Mouse (Mus musculus) heart, postnatal 10 days (tissue): ENCODE data around the gene Tmem266. TPM values are rescaled to one million over a fixed set of nuclear protein-coding genes. Genes with fewer than 3 reads are reported as not detected.
A peak's percentile ranks its signal among the peaks of the same experiment; 100 is the strongest.

Experiments used
- DNase-seq, 2 experiments: peaks; one replicate each; pipeline ENCODE4 v3.0.0; 2021
- intact Hi-C: fragments of 180-260 bp; cut with DNase I; formaldehyde crosslinking; loops from one replicate; pipeline ENCODE4 v1.15.1; 2025
- total RNA-seq, 2 experiments: library from RNA; stranded (reverse); gene quantifications; 2 replicates each; pipeline ENCODE4 v1.2.3; 2021

Gene Tmem266
- total RNA-seq, 2 experiments from 2014 or later: 0.72 to 0.82 TPM

DNA sequence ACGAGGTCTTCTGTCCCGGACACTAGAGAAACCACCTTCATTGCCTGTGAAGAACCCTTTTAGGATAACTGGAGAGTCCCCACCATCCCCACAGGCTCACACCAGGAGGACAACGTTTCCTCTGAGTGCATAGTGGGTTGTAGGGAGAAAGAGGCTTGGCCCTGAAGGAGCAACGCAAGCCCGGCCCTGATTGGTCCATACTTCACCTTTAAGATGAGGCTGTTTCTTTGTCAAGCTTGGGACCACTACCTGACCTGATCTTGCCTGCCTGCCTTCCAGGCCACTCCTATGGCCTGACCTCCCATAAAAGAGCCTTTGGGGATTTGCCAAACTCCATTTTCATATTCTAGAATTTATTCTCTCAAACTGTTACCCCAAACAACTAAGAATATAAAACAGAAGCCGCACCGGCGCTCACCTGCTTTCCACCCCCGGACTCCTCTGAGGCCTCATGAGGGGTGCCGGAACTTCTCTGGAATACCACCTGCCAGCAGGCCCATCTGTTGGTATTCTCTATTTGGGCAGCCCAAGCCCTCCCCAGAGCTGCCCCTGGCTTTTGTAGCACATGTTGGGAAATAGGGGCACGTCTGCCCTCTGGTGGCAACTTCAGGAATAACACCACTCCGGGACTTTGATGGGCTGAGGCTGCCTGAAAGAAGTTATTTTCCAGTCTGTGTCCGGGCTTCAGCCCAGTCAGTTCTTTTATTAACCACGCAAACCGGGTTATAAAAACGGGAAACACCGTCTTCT is 65.4 kb downstream of the Tmem266 start:
- intact Hi-C loops: loop anchor here (5.0 to 10.0 kb wide), 2 partner anchors 245 to 367 kb away; partner anchors contain the start of genes Chrna3 and Ube2q2
- peak; percentile 76 to 86 for DNase-seq

DNA sequence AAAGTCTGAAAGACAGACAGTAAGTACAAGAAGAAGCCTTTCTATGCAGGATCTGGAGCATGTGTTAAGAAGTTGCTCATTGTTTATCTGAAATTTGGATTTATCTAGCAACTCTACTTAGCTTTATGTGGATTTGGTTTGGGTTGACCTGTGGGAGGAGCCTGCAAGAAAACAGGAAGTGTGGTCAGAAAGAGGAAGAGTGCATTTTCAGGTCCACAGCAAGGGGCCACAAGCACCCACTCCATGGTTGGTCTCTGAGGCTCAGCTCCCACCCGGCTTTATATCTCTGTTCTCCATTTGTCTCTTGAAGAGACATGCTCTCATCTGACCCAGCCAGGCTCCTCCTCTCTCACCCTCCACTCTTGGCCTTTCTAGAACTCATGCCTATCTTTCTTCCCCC is 68.9 kb downstream of the Tmem266 start:
- intact Hi-C loops: loop anchor here (10.0 kb wide), 1 partner anchor 371 kb away; the partner anchor contains the start of gene Chrna3
- DNase-seq: no peak

DNA sequence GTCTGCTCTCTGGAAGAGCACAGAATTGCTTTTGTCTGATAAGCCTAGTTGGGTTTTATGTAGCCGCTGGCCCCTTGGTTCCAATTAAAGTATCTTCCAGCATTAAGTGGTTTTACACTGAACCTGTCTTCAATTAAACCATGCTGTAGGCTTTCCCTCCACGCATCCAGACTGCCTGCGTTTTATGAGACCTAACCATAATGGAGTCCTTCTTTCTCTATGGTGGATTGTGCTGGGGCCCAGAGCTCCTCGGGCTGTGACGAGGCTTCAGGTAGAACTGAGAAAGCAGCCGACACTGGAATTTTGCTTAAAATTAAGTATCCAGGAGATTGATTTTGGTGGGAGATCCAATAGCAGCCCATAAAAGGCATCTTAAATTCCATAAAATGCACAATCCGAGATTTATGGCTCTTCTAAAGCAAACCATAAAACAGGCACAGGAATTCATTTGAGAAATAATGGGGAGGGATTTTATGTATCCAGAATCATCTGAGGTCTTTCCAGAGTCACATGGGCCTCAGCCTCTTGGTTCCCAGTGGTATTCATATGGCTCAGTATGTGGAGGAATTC is 72.4 kb downstream of the Tmem266 start:
- no peak for DNase-seq
- intact Hi-C loops: loop anchor here (10.0 kb wide), 1 partner anchor 374 kb away; the partner anchor contains the start of gene Chrna3

DNA sequence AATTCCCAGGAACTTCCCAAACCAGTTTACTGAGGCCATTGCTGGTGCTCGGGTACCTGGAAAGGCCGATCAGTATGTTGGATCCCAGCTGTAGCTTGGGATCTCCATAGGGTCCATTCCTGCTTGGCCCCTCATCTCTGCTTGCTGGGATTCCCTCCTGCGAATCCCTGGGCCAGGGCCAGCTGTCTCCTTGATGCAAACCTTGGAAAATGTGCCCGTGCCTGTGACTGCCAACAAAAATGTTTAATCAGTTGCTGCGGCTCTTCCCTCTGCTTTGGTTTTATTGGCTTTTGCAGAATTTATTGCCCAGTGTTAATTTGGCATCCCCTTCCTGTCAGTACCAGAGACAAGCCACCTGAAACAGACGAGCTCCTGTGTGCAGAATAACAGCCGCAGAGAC is 75.6 kb downstream of the Tmem266 start:
- intact Hi-C loops: no loop called here
- no peak for DNase-seq

DNA sequence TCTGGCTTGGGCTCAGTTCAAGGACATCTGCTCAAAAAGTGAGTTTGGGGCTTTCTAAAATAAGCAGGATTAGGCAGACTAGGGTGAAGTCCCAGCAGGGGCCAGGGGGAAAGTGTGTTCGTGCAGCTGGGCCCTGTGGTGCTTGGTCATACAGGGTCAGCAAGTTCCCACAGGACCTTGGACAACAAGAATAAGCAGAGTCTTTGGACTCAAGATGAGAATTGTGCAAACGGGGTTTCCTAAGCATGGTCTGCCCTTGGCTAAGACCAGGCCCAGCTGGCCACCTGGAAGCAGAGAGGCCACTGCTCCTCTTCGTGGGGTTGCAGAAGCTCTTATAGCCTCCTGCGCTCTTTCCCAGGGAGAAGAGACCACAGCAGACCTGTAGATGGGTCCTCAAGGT is 77.5 kb downstream of the Tmem266 start:
- intact Hi-C loops: no loop called here
- no peak for DNase-seq

DNA sequence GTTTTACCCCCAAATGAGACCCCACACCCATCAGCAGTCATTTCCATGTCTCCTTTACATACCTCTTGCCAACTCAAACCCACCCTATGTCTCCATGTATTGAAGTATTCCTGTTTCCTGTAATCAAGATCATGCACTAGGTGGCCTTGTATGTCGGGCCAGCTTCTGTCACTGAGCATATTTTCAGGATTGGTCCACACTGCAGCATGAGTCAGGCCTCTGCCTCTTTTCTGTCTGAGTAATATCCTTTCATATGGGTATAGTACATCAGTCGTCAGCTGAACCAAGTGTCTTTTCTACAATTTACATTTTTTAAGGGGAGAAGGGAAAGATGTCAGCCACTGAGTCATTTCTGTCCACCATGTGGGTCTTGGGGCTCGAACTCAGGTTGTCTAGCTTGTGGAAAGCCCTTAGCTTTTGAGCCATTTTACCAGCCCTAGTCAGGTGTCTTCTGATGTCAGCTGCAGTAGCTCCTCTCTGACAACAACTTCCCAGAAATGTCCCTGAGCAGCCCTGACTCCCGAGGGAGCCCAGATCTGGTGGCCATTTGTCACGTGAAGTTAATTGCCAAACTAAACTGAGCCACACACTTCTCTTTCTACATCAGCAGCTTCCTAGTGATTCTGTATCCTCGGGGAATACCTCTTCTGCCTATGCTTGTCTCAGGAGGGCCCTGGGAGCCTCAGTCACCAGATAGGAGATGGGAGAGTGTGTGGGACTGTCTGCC is 78.4 kb downstream of the Tmem266 start:
- intact Hi-C loops: no loop called here
- no peak for DNase-seq

DNA sequence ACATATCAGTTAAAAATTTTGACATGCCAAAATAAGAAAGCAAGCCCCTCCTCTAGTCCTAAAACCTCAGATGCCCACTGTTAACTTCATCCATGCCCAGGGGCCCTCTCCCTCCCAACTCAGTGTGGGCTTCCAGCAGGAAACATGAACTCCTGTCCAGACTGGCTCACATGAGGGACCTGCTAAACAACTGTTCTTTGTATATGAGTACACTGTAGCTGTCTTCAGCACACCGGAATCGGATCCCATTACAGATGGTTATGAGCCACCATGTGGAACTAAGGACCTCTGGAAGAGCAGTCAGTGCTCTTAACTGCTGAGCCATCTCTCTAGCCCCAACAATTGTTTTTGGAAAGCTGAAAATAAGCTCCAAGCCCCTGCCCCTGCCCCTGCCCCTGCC is 80.1 kb downstream of the Tmem266 start:
- no peak for DNase-seq
- intact Hi-C loops: no loop called here

DNA sequence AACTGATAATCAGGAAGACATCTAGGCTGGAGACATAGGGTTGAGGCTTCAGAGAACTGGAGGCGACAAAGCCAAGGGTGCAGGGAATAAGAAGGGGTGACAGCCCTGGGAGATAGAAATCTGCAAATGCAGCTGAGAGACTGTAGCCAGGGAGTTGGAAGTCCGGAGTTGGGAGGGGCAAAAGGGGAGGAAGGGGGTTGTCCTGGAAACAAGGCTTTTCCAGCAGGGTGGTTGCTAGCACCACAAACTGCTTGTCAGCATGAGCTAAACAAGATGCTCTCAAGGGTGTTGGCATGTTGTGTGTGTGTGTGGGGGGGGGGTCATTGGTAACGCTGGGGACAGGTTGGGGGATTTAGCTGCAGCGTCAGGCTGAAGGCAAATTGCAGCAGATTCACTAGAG is 82.1 kb downstream of the Tmem266 start:
- intact Hi-C loops: no loop called here
- no peak for DNase-seq

DNA sequence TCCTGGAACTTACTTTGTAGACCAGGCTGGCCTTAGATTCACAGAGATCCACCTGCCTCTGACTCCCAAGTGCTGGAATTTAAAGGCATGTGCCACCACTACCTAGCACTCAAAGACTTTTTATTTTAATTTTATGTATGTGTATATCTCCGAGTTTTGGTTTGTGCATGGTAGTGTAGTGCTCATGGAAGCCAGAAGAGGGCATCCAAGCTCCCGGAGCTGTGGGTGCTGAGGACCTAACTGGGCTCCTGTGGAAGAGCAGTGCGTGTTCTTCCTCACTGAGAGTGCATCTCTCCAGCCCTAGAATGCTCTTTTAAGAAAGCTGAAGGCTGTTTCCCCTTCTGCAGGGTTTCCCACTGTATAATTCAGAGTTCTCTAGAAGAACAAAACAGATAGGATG is 83.1 kb downstream of the Tmem266 start:
- intact Hi-C loops: no loop called here
- DNase-seq: no peak

DNA sequence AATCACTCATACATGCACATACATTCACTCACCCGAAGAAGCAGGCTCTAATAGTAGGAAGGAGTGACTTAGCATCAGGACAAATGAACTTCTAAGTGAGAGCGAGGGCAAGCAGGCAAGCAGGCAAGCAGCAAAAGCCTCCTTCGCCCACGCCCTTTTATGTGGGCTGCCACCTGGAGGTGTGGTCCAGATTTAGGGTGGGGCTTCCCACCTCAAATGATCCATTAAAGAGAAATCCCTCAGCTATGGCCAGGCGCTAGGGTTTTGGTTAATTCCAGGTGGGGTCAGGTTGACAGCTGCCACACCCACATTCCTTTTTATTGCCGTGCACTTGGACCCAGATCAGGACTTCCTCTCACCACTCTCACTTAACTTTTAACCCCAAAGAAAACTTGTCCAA is 83.7 kb downstream of the Tmem266 start:
- intact Hi-C loops: no loop called here
- DNase-seq: no peak

DNA sequence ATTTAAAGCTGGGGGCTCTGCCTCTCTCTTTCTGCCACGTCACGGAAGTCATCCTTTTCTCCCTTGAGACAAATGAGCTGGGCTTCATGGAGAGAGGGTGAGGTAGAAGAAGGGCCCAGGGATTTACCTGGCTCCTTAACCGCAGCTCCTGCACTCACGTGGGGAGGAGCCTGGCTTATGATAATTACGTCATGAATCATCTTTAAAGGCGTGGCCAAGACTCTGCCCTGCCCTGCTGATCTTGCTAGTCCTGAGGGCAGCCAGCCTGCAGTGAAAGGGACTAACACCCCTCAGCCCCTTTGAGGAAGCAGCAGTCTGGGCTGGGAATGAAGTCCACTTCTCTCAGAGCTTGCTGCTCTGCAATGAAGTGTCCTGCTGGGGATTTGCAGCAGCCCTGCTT is 84.4 kb downstream of the Tmem266 start:
- no peak for DNase-seq
- intact Hi-C loops: no loop called here

DNA sequence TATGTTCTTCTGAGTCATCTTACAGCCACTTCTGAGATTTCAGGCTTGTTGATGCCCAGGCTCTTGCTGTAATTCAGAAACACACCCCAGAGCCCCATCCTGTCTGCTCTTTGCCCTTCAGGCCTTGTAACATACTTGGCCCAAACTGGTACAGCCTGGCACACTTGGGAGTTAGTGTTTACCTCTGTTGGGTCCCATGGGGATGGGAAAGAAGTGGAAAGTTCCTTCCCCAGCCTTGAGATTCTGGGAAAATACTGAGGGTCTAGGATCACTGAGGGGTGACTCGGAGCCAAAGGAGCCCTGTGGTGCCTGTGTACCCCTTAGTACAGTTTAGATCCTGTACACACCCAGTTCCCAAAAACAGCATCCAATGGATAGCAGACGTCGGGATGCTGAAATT is 95.1 kb downstream of the Tmem266 start:
- intact Hi-C loops: no loop called here
- DNase-seq: no peak

DNA sequence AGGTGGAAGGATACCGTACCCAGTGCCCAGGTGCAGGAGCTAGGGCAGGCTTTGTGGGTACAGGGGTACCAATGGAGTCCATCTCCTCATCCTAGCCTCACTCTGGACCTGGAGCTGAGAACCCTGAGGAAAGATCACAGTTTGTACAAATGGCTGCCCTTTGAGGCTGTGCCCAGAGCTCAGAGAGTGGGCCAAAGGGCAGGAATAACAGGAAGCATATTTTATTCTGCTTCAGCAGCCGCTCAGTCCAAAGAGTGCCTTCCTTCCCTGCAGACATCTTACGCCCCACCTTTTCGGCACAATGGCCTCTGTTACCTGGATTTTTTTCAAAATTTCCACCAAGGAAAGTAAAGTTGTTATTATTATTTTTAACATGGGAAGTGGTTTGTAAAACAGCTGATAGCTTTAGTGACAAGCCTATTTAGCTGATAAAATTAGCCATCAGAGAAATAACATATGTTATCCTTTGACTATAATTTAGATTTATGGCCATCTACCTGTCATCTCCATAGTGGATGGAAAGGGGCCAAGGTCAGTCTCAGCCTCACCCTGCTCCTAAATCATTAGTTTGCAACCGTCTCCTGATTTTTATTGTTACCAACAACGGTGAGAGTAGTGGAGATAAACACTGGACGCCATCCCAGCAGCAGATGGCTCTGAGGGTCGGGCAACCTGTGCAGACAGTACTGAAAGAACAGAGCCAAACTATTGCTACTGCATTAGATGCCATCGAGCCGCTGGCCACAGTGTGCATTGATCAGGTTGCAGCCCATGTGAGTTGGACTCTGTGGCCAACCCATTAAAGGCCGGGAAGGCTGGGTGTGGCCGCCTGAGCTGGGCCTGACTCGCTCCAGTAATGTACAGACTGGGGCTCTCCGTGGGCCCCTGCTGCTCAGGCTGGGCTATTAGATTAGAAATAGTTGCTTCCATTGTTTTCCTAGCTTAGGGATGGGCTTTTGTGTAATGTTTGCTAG is 97.0 kb downstream of the Tmem266 start:
- no peak for DNase-seq
- intact Hi-C loops: no loop called here

DNA sequence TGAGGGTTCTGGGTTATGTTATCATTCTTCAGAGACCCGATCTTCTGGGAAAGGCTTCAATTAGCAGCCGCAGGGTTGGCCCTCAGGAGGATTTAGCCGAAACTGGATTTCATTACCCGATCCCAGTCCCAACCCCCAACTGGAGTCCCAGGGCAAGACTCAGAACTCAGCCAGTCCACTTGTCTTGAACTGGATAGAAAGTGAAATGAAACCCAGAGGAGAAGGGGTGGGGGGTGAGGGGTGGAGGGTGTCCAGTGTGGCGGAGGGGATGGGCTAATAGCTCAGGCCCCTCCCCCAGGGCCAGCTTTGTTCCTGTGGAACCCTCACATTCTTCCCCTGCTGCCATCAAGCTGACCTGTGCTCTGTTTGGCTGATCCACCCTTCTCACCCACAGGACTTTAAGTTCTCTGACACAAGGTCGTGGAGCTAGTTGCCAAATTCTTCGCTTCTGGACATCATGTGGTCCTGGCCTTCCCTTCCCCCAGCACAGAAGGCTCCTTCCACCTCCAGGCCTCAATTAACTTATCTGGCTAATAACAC is 98.6 kb downstream of the Tmem266 start:
- intact Hi-C loops: no loop called here
- peak in 1 of 2 experiments; percentile 9 for DNase-seq

DNA sequence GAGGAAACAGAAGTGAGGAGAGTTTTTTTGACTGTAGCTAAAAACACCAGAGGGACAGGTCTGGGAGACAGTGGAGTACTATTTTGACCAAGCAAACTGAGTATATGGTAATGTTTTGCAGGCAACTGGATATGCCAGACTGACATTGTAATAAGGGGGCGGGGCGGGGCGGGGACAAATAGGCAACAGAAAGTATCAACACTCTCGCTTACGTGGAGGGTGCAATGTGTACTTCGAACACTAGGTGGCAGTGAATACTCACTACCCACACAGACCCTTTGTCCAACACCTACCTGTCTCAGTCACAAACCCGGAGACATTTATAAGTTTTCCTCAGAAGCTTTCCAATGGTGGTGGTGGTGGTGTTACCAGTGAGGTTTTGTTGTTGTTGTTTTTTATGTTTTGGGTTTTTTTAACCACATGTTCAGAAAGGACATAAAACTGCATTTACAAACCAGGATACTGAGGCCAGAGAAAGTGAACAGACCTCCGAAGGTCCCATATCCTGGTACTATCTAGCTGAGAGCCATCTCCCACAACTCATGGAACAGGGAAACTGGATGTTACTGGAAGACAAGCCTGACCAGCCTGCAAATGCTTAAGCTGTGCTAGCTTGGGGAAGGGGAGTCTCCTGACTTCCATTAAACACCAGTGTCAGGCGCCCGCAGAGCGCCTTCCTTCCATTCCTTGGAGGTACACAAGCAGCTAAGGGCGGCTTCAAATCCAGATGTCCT is 102.7 kb downstream of the Tmem266 start:
- intact Hi-C loops: loop anchor here (1.0 to 2.0 kb wide), 2 partner anchors 107 to 488 kb away; no protein-coding TSS in a partner anchor
- peak; percentile 74 to 86 for DNase-seq

DNA sequence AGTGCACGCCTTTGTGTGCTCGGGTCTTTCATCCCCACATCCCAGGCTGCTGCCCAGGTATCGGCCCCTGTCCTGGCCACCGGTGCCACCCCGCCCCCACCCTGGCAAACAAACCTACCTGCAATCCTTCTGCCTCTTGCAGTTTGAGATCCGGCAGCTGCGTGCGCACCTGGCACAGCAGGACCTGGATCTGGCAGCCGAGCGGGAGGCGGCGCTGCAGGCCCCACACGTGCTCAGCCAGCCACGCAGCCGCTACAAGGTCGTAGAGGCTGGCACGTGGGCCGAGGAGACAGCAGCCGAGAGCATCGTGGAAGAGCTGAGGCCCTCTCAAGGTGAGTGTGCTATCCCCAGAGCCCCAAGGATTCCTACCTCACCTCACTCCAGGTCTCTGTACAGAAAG is 103.4 kb downstream of the Tmem266 start:
- intact Hi-C loops: no loop called here
- peak in 1 of 2 experiments; percentile 27 for DNase-seq

DNA sequence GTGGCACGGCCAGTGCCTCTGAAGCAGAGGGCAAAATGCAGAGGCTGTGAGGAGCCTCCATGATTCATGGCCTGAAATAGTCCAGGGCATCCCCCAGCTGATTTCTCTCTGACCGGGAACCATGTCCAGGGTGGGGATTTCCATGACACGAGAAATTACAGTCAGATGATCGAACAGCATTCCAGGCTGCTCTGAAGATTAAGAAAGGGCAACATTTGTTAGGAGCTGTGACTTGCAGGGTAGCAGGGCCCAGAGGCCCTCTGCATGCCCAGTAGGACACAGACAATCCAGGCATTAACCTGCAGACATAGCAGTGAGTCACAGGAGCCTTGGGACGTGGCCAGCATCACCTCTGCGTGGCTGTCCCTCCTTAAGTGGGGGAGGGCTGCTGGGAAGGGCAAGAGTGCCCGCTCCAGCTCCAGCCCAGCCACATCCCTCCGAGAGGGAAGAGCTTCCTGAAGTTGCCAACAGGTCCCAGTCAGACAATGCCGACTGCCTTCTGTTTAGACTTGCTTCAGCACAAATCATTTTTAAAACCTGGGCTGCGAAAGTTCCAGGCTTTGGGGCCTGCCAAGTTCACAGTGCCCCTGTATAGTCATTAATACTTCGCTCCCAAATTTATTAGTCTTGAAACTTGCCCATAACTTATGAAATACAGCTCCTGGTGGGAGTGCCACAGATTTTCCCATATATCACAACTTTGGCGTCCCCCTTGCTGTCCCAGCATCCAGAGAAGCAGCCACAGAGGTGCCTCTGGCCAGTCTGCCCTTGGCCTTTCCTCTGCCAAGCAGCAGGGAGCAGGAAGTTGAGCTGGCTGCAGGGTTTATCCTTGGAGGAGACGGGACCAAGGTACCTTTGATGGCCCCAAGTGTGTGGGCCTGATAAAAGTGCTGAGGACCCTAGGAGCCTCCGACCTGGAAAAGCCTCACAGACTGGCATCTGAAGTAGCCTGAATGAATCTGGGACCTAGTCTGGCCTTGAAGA is 105.9 kb downstream of the Tmem266 start:
- no peak for DNase-seq
- intact Hi-C loops: no loop called here

DNA sequence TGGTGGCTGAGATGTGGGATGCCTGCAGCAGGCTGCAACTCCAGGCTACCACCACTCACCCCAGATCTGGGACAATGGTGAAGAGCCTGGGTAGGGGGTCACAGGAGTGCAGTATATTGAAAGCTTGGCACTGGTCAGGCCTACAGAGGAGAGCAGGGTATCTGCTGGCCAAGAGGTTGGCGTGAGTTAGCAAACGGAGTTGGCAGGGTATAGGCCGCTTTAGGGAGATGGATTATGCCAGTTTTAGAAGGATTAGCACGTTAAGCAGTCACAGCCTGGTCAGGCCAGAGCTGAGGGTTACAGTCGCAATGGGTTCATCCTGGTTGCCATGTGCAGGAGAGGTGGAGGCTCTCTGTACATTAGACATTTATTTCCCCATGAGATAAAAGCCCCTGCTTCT is 107.2 kb downstream of the Tmem266 start:
- DNase-seq: no peak
- intact Hi-C loops: no loop called here
